Mouse (Mus musculus): ENCODE results near the gene Rer1. TPM values are rescaled to one million over a fixed set of nuclear protein-coding genes. Genes with fewer than 3 reads are reported as not detected.
A peak's percentile ranks its signal among the peaks of the same experiment; 100 is the strongest.

The Rer1 gene
- polyA plus RNA-seq, 1 experiment from 2014 or later = 133 TPM

GRCm38 (mm10) chr4:155123868-155124534 is 37.8 kb upstream of the Rer1 start:
- H3K4me1 ChIP-seq = peaks cover 68% of the 10 kb centered on the region
- H3K4me3 ChIP-seq = no peak overlapping the region

GRCm38 (mm10) chr4:155122444-155123040 is 36.4 kb upstream of the Rer1 start:
- Histone ChIP-seq H3K9me3 (no peaks in the 10 kb centered on the region), H3K4me3 (no peak overlapping the region), H3K27ac (peak overlapping the region; percentile 81), H3K36me3 (replicated peaks) (no peaks in the 10 kb centered on the region), H3K27me3 (ENCODE audit: poor library complexity, severe bottlenecking) (0 out of 2 replicates have a peak, but pooled peaks cover 3% of the 10 kb centered on the region), H3K4me1 (peaks cover 79% of the 10 kb centered on the region)
- 63% methylated on average over 16 of the region's 16 CpGs for WGBS
- no peak for DNase-seq (ENCODE audit: extremely low spot score, low spot score)

More at GRCm38 (mm10) chr4:155123868-155124534, 37.8 kb upstream of the Rer1 start:
- Histone ChIP-seq H3K9me3 (no peaks in the 10 kb centered on the region), H3K27me3 (ENCODE audit: poor library complexity, severe bottlenecking) (0 out of 2 replicates have a peak, but pooled peaks cover 3% of the 10 kb centered on the region), H3K36me3 (replicated peaks) (no peaks in the 10 kb centered on the region), H3K27ac (no peak overlapping the region)
- 84% methylated on average over 9 of the region's 9 CpGs for WGBS
- DNase-seq (ENCODE audit: extremely low spot score, low spot score) = no peak

GRCm38 (mm10) chr4:155121915-155122443 is 35.8 kb upstream of the Rer1 start:
- no peak for DNase-seq (ENCODE audit: extremely low spot score, low spot score)
- Histone ChIP-seq H3K27me3 (ENCODE audit: poor library complexity, severe bottlenecking) (0 out of 2 replicates have a peak, but pooled peaks cover 3% of the 10 kb centered on the region), H3K9me3 (no peaks in the 10 kb centered on the region), H3K27ac (peak overlapping the region; percentile 81), H3K4me1 (peaks cover 82% of the 10 kb centered on the region), H3K36me3 (replicated peaks) (no peaks in the 10 kb centered on the region), H3K4me3 (no peak overlapping the region)
- 92% methylated on average over 6 of the region's 6 CpGs for WGBS

- Histone ChIP-seq H3K4me3 (no peak overlapping the region), H3K27ac (peak overlapping the region; percentile 59), H3K4me1 (peaks cover 79% of the 10 kb centered on the region), H3K9me3 (no peaks in the 10 kb centered on the region), H3K36me3 (replicated peaks) (no peaks in the 10 kb centered on the region), H3K27me3 (ENCODE audit: poor library complexity, severe bottlenecking) (0 out of 2 replicates have a peak, but pooled peaks cover 2% of the 10 kb centered on the region)
- WGBS = 90% methylated on average over 6 of the region's 6 CpGs
- DNase-seq (ENCODE audit: extremely low spot score, low spot score) = no peak
Measured at GRCm38 (mm10) chr4:155121222-155121621, 35.0 kb upstream of the Rer1 start.

GRCm38 (mm10) chr4:155120583-155120982 is 34.4 kb upstream of the Rer1 start:
- Histone ChIP-seq H3K27me3 (ENCODE audit: poor library complexity, severe bottlenecking) (no peaks in the 10 kb centered on the region), H3K36me3 (replicated peaks) (no peaks in the 10 kb centered on the region), H3K4me3 (no peak overlapping the region), H3K27ac (peak overlapping the region; percentile 59), H3K4me1 (peaks cover 77% of the 10 kb centered on the region), H3K9me3 (no peaks in the 10 kb centered on the region)
- DNase-seq (ENCODE audit: extremely low spot score, low spot score) = no peak
- 82% methylated on average over 5 of the region's 5 CpGs for WGBS

GRCm38 (mm10) chr4:155120038-155120437 is 33.9 kb upstream of the Rer1 start:
- Histone ChIP-seq H3K27me3 (ENCODE audit: poor library complexity, severe bottlenecking) (no peaks in the 10 kb centered on the region), H3K27ac (no peak overlapping the region), H3K9me3 (no peaks in the 10 kb centered on the region), H3K4me1 (peaks cover 71% of the 10 kb centered on the region), H3K4me3 (no peak overlapping the region), H3K36me3 (replicated peaks) (no peaks in the 10 kb centered on the region)
- DNase-seq (ENCODE audit: extremely low spot score, low spot score) = no peak
- 89% methylated on average over 7 of the region's 7 CpGs for WGBS

- H3K27ac ChIP-seq = no peak overlapping the region; the same call in 1 of the 2 replicates
- 79% methylated on average over 10 of the region's 10 CpGs for WGBS
- no peaks in the 10 kb centered on the region for H3K27me3 ChIP-seq (ENCODE audit: poor library complexity, severe bottlenecking)
- no peak for DNase-seq (ENCODE audit: extremely low spot score, low spot score)
- H3K9me3 ChIP-seq = no peaks in the 10 kb centered on the region
- H3K36me3 ChIP-seq (replicated peaks) = no peaks in the 10 kb centered on the region
- H3K4me3 ChIP-seq = no peak overlapping the region
- H3K4me1 ChIP-seq = peaks cover 67% of the 10 kb centered on the region
Measured at GRCm38 (mm10) chr4:155118278-155118677, 32.1 kb upstream of the Rer1 start.

GRCm38 (mm10) chr4:155117396-155117978 is 31.3 kb upstream of the Rer1 start:
- Histone ChIP-seq H3K9me3 (no peaks in the 10 kb centered on the region), H3K27ac (peak overlapping the region; percentile 9), H3K36me3 (replicated peaks) (no peaks in the 10 kb centered on the region), H3K4me1 (peaks cover 59% of the 10 kb centered on the region), H3K27me3 (ENCODE audit: poor library complexity, severe bottlenecking) (no peaks in the 10 kb centered on the region), H3K4me3 (no peak overlapping the region; the same call in 1 of the 2 replicates)
- WGBS = 80% methylated on average over 6 of the region's 6 CpGs
- no peak for DNase-seq (ENCODE audit: extremely low spot score, low spot score)

- Histone ChIP-seq H3K36me3 (replicated peaks) (no peaks in the 10 kb centered on the region), H3K4me1 (peaks cover 50% of the 10 kb centered on the region), H3K27ac (0 out of 2 replicates have a peak overlapping the region, but pooled peaks have one; percentile 26), H3K4me3 (no peak overlapping the region), H3K27me3 (ENCODE audit: poor library complexity, severe bottlenecking) (no peaks in the 10 kb centered on the region), H3K9me3 (no peaks in the 10 kb centered on the region)
- WGBS = 83% methylated on average over 4 of the region's 4 CpGs
- no peak for DNase-seq (ENCODE audit: extremely low spot score, low spot score)
Measured at GRCm38 (mm10) chr4:155116607-155117006, 30.4 kb upstream of the Rer1 start.

GRCm38 (mm10) chr4:155113766-155114410 is 27.7 kb upstream of the Rer1 start:
- Histone ChIP-seq H3K4me3 (no peak overlapping the region), H3K27me3 (ENCODE audit: poor library complexity, severe bottlenecking) (no peaks in the 10 kb centered on the region), H3K4me1 (peaks cover 31% of the 10 kb centered on the region), H3K36me3 (replicated peaks) (no peaks in the 10 kb centered on the region), H3K9me3 (no peaks in the 10 kb centered on the region), H3K27ac (peak overlapping the region; percentile 27)
- WGBS = 69% methylated on average over 8 of the region's 8 CpGs
- DNase-seq (ENCODE audit: extremely low spot score, low spot score) = no peak

GRCm38 (mm10) chr4:155109471-155109870 is 23.3 kb upstream of the Rer1 start:
- Histone ChIP-seq H3K27ac (no peak overlapping the region), H3K4me3 (no peak overlapping the region), H3K36me3 (replicated peaks) (no peaks in the 10 kb centered on the region), H3K9me3 (no peaks in the 10 kb centered on the region), H3K27me3 (ENCODE audit: poor library complexity, severe bottlenecking) (no peaks in the 10 kb centered on the region), H3K4me1 (peaks cover 8% of the 10 kb centered on the region)
- no peak for DNase-seq (ENCODE audit: extremely low spot score, low spot score)
- 90% methylated on average over 5 of the region's 5 CpGs for WGBS

- Histone ChIP-seq H3K36me3 (replicated peaks) (no peaks in the 10 kb centered on the region), H3K4me3 (no peak overlapping the region), H3K27ac (no peak overlapping the region), H3K27me3 (ENCODE audit: poor library complexity, severe bottlenecking) (no peaks in the 10 kb centered on the region), H3K4me1 (no peaks in the 10 kb centered on the region), H3K9me3 (no peaks in the 10 kb centered on the region)
- WGBS = 96% methylated on average over 4 of the region's 4 CpGs
- DNase-seq (ENCODE audit: extremely low spot score, low spot score) = no peak
Measured at GRCm38 (mm10) chr4:155107886-155108285, 21.7 kb upstream of the Rer1 start.

Data from forebrain, embryonic 10.5 days (tissue).